Mouse (Mus musculus): ENCODE measurements at regions not wholly inside any gene's neighbourhood (a gene's known extent, or its start where the extent isn't known, plus 50 kb on each side); places are given as distances from the start of the nearest gene placed in this dataset.

- peak; percentile 30 for DNase-seq (ENCODE audit: low read depth)
Measured at GRCm38 (mm10) chr13:52702201-52702611, 119.2 kb downstream of the Syk start.

- no peak for DNase-seq (ENCODE audit: low read depth)
Measured at GRCm38 (mm10) chr13:52703401-52704164, 120.6 kb downstream of the Syk start.

- DNase-seq (ENCODE audit: low read depth): no peak
Measured at GRCm38 (mm10) chr13:52704673-52705072, 121.7 kb downstream of the Syk start.

- DNase-seq (ENCODE audit: low read depth): no peak
Measured at GRCm38 (mm10) chr13:52709580-52709979, 126.6 kb downstream of the Syk start.

GRCm38 (mm10) chr13:52711713-52712369, 128.9 kb downstream of the Syk start:
- peak; percentile 73 for DNase-seq (ENCODE audit: low read depth)

- DNase-seq (ENCODE audit: low read depth): no peak
Measured at GRCm38 (mm10) chr13:52721463-52721862, 138.5 kb downstream of the Syk start.

- DNase-seq (ENCODE audit: low read depth): no peak
Measured at GRCm38 (mm10) chr13:52722718-52723117, 139.7 kb downstream of the Syk start.

GRCm38 (mm10) chr13:52726043-52726442, 143.1 kb downstream of the Syk start:
- no peak for DNase-seq (ENCODE audit: low read depth)

GRCm38 (mm10) chr13:52726525-52726924, 143.6 kb downstream of the Syk start:
- DNase-seq (ENCODE audit: low read depth): no peak

- DNase-seq (ENCODE audit: low read depth): no peak
Measured at GRCm38 (mm10) chr13:52735453-52735933, 152.5 kb downstream of the Syk start.

- peak; percentile 64 for DNase-seq (ENCODE audit: low read depth)
Measured at GRCm38 (mm10) chr13:52735934-52736523, 153.1 kb downstream of the Syk start.

GRCm38 (mm10) chr13:52738095-52738660, 155.2 kb downstream of the Syk start:
- DNase-seq (ENCODE audit: low read depth): no peak

- no peak for DNase-seq (ENCODE audit: low read depth)
Measured at GRCm38 (mm10) chr13:52741371-52741770, 158.4 kb downstream of the Syk start.

GRCm38 (mm10) chr13:52756005-52756404, 173.0 kb downstream of the Syk start:
- no peak for DNase-seq (ENCODE audit: low read depth)

- peak; percentile 76 for DNase-seq (ENCODE audit: low read depth)
Measured at GRCm38 (mm10) chr13:52765508-52766181, 163.8 kb downstream of the Auh start.

GRCm38 (mm10) chr13:52766236-52766635, 163.2 kb downstream of the Auh start:
- DNase-seq (ENCODE audit: low read depth): no peak

- DNase-seq (ENCODE audit: low read depth): no peak
Measured at GRCm38 (mm10) chr13:52769956-52770355, 159.5 kb downstream of the Auh start.

- DNase-seq (ENCODE audit: low read depth): no peak
Measured at GRCm38 (mm10) chr13:52771518-52771917, 158.0 kb downstream of the Auh start.

GRCm38 (mm10) chr13:52772081-52772480, 157.4 kb downstream of the Auh start:
- no peak for DNase-seq (ENCODE audit: low read depth)

- no peak for DNase-seq (ENCODE audit: low read depth)
Measured at GRCm38 (mm10) chr13:52777396-52778034, 152.0 kb downstream of the Auh start.

- no peak for DNase-seq (ENCODE audit: low read depth)
Measured at GRCm38 (mm10) chr13:52778848-52779247, 150.6 kb downstream of the Auh start.

Measured in fibroblast of lung, adult 2 months (primary cell).